Mouse (Mus musculus) ES-CJ7 (cell line): ENCODE measurements around the gene Lgals2.

Experiments used
- DNase-seq: peaks from one replicate; pipeline ENCODE4 v3.0.0; 2011; ENCODE audit warnings: low read depth, low spot score

Gene Lgals2

GRCm38 (mm10) chr15:78815314-78816073, 39.8 kb downstream of the Lgals2 start:
- no peak for DNase-seq

GRCm38 (mm10) chr15:78813603-78814002, 41.7 kb downstream of the Lgals2 start:
- no peak for DNase-seq

DNA sequence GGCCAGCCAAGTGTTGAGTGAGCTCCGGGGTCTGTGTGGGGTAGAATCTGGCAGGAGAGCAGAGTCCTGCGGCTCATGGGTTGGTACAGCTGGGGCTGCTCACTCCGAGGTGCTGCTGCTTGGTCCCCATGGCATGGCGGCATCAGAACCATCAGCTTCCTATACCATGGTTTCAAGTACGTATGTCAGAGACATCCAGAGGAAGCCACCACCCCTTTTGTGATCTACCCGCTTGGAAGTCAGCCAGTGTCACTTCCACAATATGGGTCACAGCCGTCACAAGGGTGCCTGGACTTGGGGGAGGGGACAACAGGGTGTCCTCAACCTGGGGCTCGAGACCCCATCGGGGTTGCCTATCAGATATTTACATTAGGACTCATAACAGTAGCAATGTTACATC, 45.2 kb downstream of the Lgals2 start:
- DNase-seq, result no peak

DNA sequence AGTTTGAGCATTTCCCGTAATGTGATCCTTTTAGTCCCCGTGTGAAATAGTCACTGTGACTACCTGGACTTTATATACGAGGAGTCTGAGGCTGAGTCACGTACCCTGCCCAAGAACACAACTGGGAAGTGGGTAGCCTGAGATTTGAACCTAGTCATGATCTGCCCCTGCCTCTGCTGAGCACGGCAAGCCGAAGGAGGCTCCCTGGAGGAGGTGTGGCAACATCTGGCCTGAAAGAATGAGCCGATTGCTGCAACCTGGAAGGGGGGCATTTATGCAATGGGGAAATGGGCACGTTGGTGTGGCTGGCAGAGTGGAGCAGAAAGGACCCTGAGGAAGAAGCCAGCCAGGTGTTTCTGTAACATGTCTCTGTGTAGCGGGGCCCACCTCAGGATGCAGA, 45.6 kb downstream of the Lgals2 start:
- no peak for DNase-seq

GRCm38 (mm10) chr15:78808980-78809379, 46.3 kb downstream of the Lgals2 start:
- peak; percentile 57 for DNase-seq

DNA sequence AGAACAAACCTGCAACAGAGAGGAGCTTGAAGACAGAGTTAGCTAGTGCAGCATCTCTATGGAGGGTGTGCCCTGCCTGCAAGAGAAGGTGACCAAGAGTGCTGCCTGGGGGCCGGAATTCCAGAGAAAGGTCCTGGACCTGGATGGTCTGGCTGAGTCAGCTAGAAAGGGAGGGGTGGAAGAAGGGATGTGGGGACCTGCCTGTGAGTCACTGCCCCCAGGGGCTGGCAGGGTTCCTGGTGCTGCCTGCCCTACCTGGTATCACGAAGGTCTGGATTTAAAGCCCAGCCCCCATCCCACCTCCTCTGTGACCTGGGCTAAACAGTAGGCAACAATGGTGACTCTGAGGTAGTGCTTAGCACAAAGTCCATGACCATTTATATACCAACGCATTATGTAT, 48.2 kb downstream of the Lgals2 start:
- DNase-seq, result no peak

DNA sequence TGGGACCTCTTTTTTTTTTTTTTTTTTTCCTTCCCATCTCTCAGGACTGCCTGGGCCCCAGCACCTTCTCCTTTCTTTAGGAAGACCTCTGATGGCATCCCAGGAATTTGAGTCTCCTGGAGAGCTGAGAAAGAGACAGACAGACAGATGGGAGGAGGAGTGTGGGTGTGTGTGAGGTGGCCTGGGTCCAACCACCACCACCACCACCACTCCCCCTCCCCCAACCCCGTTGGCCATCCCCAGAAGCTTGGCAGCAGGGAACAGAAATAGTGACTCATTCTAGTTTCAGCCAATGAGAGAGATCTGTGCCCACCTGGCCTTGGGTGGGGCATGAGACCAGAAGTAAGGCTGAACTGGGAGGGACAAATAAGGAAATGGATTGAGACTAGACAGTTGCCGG, 48.7 kb downstream of the Lgals2 start:
- peak; percentile 69 for DNase-seq

- no peak for DNase-seq
Measured at GRCm38 (mm10) chr15:78805351-78805750, 50.0 kb downstream of the Lgals2 start.

DNA sequence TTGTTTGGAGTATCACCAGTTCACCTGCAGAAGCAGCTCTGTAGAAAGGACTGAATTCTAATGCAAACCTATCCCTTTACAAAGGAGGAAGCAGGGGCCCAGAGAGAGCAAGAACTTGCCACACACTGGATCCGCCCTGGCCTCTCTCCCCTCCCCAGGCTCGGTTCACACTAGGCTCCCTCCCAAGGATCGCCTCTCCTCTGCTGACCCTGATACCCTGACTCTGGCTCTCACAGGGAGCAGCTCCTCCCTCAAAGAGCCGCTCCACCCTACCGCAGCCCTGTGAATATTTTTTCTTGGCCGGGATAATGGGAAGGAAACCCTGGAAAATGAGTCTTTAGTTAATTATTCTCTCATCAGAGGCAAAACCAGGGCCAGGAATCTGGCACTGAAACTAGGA, 51.0 kb downstream of the Lgals2 start:
- no peak for DNase-seq

DNA sequence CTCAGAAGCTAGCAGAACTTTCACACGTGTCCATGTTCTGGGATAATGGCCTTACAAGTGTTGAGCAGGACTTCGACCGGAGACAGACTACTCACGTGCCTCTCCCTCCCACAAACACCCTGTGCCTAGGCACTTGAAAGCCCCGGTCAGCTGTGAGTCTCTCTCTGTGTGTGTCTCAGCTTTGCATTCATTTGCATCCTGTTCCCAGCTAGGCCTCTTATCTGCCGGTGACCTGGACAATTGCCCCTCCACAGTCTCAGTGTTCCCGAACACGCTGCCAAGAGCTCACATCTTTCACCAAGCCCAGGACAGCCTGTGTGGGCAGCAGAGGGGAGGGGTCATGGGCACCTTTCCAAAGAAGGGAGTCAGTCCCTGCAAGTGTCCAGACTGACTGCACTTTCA, 51.8 kb downstream of the Lgals2 start:
- no peak for DNase-seq

GRCm38 (mm10) chr15:78802776-78803391, 52.4 kb downstream of the Lgals2 start, which contains the start of gene Card10:
Gene Card10 (minus strand): TSS chr15:78803042.
- no peak for DNase-seq

DNA sequence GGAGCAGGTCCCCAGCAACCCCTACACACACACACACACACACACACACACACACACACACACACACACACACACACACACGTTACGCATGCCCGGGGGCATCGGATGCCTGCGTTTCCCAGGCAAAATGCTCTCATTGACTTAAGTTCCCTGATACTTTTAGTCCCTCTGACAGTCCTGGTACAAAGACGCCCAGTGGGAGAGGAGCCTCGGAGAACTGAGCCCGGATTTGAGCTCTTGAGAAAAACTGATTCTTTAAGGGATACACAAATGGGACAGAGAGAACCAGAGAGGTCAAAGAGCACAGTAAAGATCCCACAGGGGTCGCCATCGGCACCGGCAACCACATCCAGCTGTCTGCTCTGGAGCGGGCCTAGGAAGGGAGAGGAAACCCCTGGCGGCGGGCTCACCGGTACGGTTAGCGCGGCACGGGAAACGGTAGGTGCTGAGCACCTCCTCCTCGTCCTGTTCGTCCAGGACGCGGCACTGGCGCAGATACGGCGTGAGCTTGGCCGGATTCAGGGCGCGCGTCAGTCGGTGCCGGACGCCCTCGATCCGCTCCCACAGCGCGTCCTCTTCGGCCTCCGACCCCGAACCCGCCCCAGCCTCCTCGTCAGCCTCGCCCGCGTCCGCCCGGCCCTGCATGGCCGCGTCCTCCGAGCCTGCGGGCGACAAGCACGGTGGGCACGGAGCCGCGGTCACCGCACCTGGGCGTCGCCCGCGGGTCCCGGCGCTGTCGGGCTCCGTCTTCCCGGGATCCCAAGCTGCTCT, 53.2 kb downstream of the Lgals2 start:
- DNase-seq, result peak; percentile 59

- no peak for DNase-seq
Measured at GRCm38 (mm10) chr15:78801571-78801970, 53.8 kb downstream of the Lgals2 start.
